Mouse (Mus musculus) CH12.LX (cell line): ENCODE measurements around the gene Clip1.

Experiments used
- CTCF ChIP-seq, 2 experiments: IDR thresholded peaks in 1 of 2; conservative IDR thresholded peaks in 1 of 2; 2 replicates each; pipeline ENCODE4 v1.5.1; 2011 to 2012; ENCODE audit warnings: low read depth in 2 of 2, low read length in 2 of 2, improper control_type of control experiment in 1 of 2, inconsistent platforms in 1 of 2, mild to moderate bottlenecking in 1 of 2, moderate library complexity in 1 of 2
- POLR2A ChIP-seq: IDR thresholded peaks from 2 replicates; pipeline ENCODE4 v1.6.1; 2011; ENCODE audit warnings: low read depth, mild to moderate bottlenecking, improper control_type of control experiment, low read length
- POLR2AphosphoS2 ChIP-seq: IDR thresholded peaks from 2 replicates; pipeline ENCODE4 v1.6.1; 2011; ENCODE audit warnings: low read depth, low read length, improper control_type of control experiment
- RAD21 ChIP-seq: IDR thresholded peaks from 2 replicates; pipeline ENCODE4 v1.6.1; 2011; ENCODE audit warnings: low read depth, mild to moderate bottlenecking, low read length, improper control_type of control experiment, moderate library complexity
- TCF12 ChIP-seq: IDR thresholded peaks from 2 replicates; pipeline ENCODE4 v1.6.1; 2014; ENCODE audit warnings: low read depth, mild to moderate bottlenecking, inconsistent platforms, low read length, improper control_type of control experiment
- USF1 ChIP-seq: IDR thresholded peaks from 2 replicates; pipeline ENCODE4 v1.6.1; 2014; ENCODE audit warnings: low read depth, mild to moderate bottlenecking, inconsistent platforms, low read length, improper control_type of control experiment
- USF2 ChIP-seq: conservative IDR thresholded peaks from 2 replicates; pipeline ENCODE4 v1.6.1; 2011; ENCODE audit warnings: low read depth, low read length, improper control_type of control experiment

- TF ChIP-seq USF1 (no peak), CTCF (conservative IDR thresholded peaks at IDR 0.05 in 1 of 2, IDR thresholded peaks at IDR 0.05 in 1 of 2; ENCODE audit: low read depth in 2 of 2, low read length in 2 of 2) (no peak), POLR2AphosphoS2 (no peak), POLR2A (no peak), TCF12 (no peak), RAD21 (no peak), USF2 (no peak)
Observed at GRCm38 (mm10) chr5:123679546-123680263, 4.7 kb downstream of the Clip1 start.
